Mouse (Mus musculus) kidney, embryonic 14.5 days (tissue): ENCODE measurements at regions not wholly inside any gene's neighbourhood (a gene's known extent, or its start where the extent isn't known, plus 50 kb on each side); places are given as distances from the start of the nearest gene placed in this dataset.

ENCODE experiments used
- ATAC-seq: fragments of 200-750 bp; cut with Nextera tagmentation; 2 replicates; pipeline ENCODE4 v1.8.0; 2017; ENCODE audit warnings: moderate number of reproducible peaks, mild to moderate bottlenecking, moderate TSS enrichment, moderate library complexity; ENCODE audit not compliant: low FRiP score, low TSS enrichment
- H3K27ac ChIP-seq: fragments of 300-500 bp; sonication (generic); 2 replicates; pipeline ENCODE4 v1.5.1; 2014; ENCODE audit warnings: low read depth, mild to moderate bottlenecking, low read length, moderate library complexity, mixed read lengths
- H3K27me3 ChIP-seq: fragments of 300-500 bp; sonication (generic); 2 replicates; pipeline ENCODE4 v1.6.1; 2014; ENCODE audit warnings: mild to moderate bottlenecking, low read length; ENCODE audit not compliant: control insufficient read depth, insufficient read depth
- H3K36me3 ChIP-seq: fragments of 300-500 bp; sonication (generic); 2 replicates; pipeline ENCODE4 v1.6.1; 2014; ENCODE audit warnings: low read length, mixed read lengths; ENCODE audit not compliant: control insufficient read depth, insufficient read depth
- H3K4me1 ChIP-seq: fragments of 300-500 bp; sonication (generic); 2 replicates; pipeline ENCODE4 v1.6.1; 2014; ENCODE audit warnings: low read length, mixed read lengths; ENCODE audit not compliant: control insufficient read depth, insufficient read depth
- H3K4me2 ChIP-seq: fragments of 300-500 bp; sonication (generic); replicated peaks from 2 replicates; pipeline ENCODE4 v1.6.1; 2014; ENCODE audit warnings: low read depth, mild to moderate bottlenecking, low read length
- H3K4me3 ChIP-seq: fragments of 300-500 bp; sonication (generic); 2 replicates; pipeline ENCODE4 v1.5.1; 2014; ENCODE audit warnings: mild to moderate bottlenecking, low read length
- H3K9ac ChIP-seq: fragments of 300-500 bp; sonication (generic); 2 replicates; pipeline ENCODE4 v1.6.1; 2014; ENCODE audit warnings: low read depth, mild to moderate bottlenecking, low read length, moderate library complexity
- H3K9me3 ChIP-seq: fragments of 300-500 bp; sonication (generic); 2 replicates; pipeline ENCODE4 v1.6.1; 2016; ENCODE audit warnings: low read length; ENCODE audit not compliant: control insufficient read depth
- WGBS: fragments of 180-500 bp; shearing (Covaris S2); extraction: QIAGEN DNeasy Blood & Tissue Kit; methylation state at CpG from one replicate; pipeline ENCODE4 v1.1.7; 2014; 5-methylcytosine and 5-hydroxymethylcytosine counted together

DNA sequence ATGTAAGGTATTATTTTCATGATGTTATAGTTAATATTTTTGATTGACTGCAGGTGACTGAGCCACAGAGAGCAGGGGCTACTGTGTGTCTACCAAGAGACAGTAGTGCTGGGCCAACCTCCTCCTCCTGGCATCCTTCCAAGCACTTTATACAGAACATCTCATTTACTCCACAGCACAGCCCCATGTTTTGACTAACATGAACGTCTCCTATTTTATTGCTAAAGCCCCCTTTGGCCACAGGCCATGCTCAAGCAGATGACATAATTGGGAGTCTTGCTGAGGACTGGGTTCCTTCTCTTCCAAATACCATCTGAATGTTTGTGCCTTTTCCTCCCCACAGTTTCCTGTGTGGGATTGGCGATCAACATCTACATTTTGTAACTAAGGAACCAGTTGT lies 211.5 kb upstream of the F930015N05Rik start:
- Histone ChIP-seq H3K9ac (no peak overlapping the region), H3K27me3 (no peaks in the 10 kb centered on the region), H3K4me1 (no peaks in the 10 kb centered on the region), H3K4me3 (no peak overlapping the region), H3K27ac (no peak overlapping the region), H3K36me3 (no peaks in the 10 kb centered on the region), H3K9me3 (no peaks in the 10 kb centered on the region), H3K4me2 (no peak overlapping the region)
- 63% methylated on average over 2 of the region's 2 CpGs for WGBS
- ATAC-seq: no peak

DNA sequence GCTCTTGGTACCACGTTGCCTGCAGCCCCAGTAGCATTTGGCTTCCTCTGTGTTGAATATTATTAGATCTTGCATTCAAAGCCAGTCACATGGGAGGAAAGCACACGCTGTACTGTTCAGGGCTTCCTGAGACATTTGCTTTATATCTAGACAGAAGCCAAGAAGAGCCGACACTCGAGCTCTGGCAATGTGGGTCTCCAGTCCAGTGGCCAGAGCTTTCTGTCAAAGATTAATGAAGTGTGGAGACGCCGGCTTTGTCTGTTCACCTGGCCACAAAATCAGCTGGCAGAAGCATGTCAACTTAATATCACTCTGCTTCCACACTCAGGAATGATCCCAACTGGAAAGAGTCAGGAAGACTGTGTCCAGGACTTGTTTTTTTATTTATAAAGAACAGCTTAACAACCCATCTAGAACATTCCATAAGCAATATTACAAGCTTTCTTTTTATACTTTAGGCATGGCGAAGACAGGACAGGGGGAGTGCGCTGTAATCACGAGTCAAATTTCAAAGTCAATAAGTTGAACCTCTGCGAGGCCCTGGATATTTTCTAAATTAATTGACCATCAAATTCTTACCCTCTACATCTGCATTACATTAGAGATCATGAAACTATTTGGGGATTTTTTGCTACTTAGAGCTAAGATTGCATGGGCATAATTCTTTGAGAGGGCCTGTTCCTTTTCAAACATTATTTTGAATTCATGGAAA lies 214.3 kb upstream of the F930015N05Rik start:
- 35% methylated on average over 10 of the region's 10 CpGs for WGBS
- Histone ChIP-seq H3K9me3 (no peaks in the 10 kb centered on the region), H3K4me3 (no peak overlapping the region), H3K27ac (no peak overlapping the region), H3K27me3 (no peaks in the 10 kb centered on the region), H3K36me3 (no peaks in the 10 kb centered on the region), H3K4me1 (no peaks in the 10 kb centered on the region), H3K4me2 (no peak overlapping the region), H3K9ac (no peak overlapping the region)
- peak; percentile 76 for ATAC-seq

DNA sequence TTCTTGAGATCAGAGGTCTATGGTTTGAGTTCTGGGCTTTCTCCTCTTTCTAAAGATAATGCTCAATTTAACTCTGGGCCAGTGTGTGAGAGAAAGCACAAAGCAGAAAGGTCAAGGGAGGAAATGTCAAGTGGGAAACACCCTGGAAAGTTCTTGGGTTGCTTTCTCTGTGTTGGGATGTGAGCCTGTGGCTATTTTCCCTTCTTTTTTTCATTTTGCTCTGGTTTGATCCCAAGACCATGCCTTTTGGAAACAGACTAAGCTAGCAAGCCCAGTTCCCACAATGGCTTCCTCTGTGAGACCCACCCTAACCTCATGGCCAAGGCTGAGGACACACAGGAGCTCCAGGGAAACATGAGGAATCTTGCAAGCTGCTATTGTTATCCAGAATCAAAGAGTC lies 216.4 kb upstream of the F930015N05Rik start:
- Histone ChIP-seq H3K4me3 (no peak overlapping the region), H3K4me1 (no peaks in the 10 kb centered on the region), H3K36me3 (no peaks in the 10 kb centered on the region), H3K27ac (no peak overlapping the region), H3K27me3 (no peaks in the 10 kb centered on the region), H3K9me3 (no peaks in the 10 kb centered on the region), H3K9ac (no peak overlapping the region), H3K4me2 (no peak overlapping the region)
- ATAC-seq: no peak

DNA sequence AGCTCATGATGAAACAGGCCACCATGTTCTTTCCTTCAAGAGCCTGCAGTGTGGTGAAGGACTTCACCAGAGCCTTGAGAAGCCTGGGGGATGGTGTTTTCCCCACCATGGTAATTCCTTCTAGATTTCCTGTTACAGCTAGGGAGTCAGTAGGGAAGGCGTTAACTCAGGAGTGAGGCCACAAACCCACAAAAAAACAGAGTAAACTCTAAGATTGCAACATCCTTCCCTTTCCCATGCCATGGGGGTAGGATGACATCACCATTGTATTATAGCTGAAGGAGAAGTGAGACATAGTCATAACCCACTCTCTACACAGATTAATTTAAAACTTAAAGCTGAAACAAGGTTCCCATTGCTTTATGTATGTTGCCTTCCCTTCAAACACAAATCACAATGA lies 218.7 kb upstream of the F930015N05Rik start:
- Histone ChIP-seq H3K27ac (no peak overlapping the region), H3K4me2 (no peak overlapping the region), H3K36me3 (no peaks in the 10 kb centered on the region), H3K4me1 (no peaks in the 10 kb centered on the region), H3K27me3 (no peaks in the 10 kb centered on the region), H3K9me3 (no peaks in the 10 kb centered on the region), H3K9ac (no peak overlapping the region), H3K4me3 (no peak overlapping the region)
- no peak for ATAC-seq
- WGBS: 72% methylated on average over 1 of the region's 1 CpGs

DNA sequence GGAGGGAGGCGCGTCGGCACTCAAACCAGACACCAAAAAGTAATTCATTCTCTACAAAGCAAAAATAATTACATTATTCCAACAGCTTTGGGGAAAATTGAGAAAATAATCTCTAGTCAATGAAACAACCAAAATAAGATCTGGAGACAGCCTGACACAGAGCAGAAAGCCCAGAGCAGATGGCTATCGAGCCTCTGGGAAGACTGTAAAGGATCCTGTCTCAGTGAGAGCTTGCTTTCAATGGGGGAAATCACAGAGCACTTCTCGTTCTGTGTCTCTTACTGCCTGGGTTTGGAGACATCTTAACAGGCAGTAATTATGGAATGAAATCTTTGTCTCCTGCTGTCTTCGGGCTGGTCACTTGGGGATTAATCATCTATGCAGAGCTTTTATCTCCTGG lies 226.7 kb upstream of the F930015N05Rik start:
- Histone ChIP-seq H3K9me3 (no peaks in the 10 kb centered on the region), H3K27me3 (no peaks in the 10 kb centered on the region), H3K36me3 (no peaks in the 10 kb centered on the region), H3K27ac (no peak overlapping the region), H3K4me1 (no peaks in the 10 kb centered on the region), H3K4me2 (no peak overlapping the region), H3K4me3 (no peak overlapping the region), H3K9ac (no peak overlapping the region)
- WGBS: 36% methylated on average over 6 of the region's 6 CpGs
- ATAC-seq: no peak

DNA sequence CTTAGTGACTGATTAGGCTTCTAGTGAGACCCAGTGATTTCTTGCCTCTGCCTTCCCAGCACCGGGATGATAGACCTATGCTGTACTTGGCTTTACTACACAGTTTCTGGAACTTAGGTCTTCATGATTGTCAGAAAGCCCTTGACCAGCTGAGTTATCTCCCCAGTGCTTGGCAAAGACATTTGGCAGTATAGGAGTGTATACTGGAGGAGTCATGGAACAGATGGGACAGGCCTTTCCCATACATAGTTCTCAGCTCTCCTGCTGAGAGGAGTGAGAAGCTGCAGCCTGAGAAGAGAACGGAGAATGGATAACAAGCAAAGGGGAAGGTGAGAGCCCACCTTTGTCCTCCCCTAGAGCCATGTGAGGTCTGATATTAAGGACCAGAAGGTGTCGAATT lies 230.6 kb upstream of the F930015N05Rik start:
- no peak for ATAC-seq
- H3K4me1 ChIP-seq: no peaks in the 10 kb centered on the region
- no peaks in the 10 kb centered on the region for H3K9me3 ChIP-seq
- no peak overlapping the region for H3K4me3 ChIP-seq
- H3K27ac ChIP-seq: no peak overlapping the region
- WGBS: 76% methylated on average over 3 of the region's 3 CpGs
- H3K36me3 ChIP-seq: no peaks in the 10 kb centered on the region
- H3K4me2 ChIP-seq: no peak overlapping the region
- no peaks in the 10 kb centered on the region for H3K27me3 ChIP-seq
- H3K9ac ChIP-seq: no peak overlapping the region

DNA sequence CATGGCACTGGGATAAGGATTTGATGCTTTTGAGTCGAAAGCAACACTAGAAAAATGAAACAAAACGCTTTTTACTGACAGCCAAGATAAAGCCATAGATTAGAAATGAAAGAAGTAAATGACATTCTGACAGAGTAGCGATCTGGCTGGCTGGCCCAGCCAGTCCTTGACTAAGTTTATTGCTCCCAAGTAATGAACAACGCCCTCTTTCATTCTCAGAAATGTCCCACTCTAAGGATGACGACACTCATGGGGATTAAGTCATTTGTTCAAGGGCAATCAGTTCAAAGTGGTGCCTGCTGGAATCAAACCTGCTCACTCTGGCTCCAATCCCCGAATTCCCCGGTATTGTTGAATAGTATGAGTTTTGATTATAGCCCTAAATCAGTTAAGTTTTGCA lies 231.1 kb upstream of the F930015N05Rik start:
- Histone ChIP-seq H3K4me1 (no peaks in the 10 kb centered on the region), H3K36me3 (no peaks in the 10 kb centered on the region), H3K27me3 (no peaks in the 10 kb centered on the region), H3K27ac (no peak overlapping the region), H3K9me3 (no peaks in the 10 kb centered on the region), H3K4me2 (no peak overlapping the region), H3K4me3 (no peak overlapping the region), H3K9ac (no peak overlapping the region)
- ATAC-seq: no peak
- 60% methylated on average over 7 of the region's 7 CpGs for WGBS

DNA sequence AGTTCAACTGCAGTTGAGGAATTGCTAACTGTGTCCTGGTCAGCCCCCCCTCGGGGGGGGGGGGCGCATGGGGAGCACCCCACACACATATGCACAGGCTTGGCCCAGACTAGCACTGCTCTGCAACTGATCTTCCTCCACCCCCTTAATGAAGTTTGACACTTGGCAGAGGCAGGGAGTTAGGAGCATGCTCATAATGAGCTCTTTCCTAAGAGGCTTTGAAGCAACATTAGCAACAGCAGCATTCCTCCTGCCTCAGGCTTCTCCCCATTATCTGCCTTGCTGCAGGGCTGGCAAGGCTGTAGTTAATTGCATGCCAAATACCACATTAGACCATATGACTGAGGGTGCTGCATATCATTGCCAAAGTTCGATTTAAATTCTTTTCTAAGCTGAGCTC lies 235.4 kb upstream of the F930015N05Rik start:
- Histone ChIP-seq H3K4me3 (no peak overlapping the region), H3K4me1 (no peaks in the 10 kb centered on the region), H3K9me3 (0 out of 2 replicates have a peak, but pooled peaks cover 2% of the 10 kb centered on the region), H3K27ac (no peak overlapping the region), H3K4me2 (no peak overlapping the region), H3K9ac (no peak overlapping the region), H3K36me3 (no peaks in the 10 kb centered on the region), H3K27me3 (no peaks in the 10 kb centered on the region)
- WGBS: 63% methylated on average over 3 of the region's 3 CpGs
- no peak for ATAC-seq

DNA sequence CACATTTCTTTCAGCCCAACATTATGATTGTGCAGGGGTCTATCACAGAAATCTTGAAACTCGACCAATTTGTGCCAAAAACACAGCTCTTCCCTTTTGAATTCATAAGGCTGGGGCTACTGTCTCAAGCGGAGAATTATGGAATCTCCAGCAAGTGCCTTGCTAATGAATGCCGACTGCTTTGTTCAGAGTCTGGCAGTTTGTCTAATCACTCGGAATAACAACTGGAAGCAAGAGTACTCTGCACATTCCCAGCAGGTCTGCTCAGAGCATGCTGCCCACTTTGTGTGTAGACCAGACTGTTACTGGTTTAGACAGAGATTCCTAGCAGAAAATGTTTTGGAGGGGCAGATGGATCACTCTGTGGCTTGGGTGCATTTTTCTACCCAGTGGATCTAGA lies 237.1 kb upstream of the F930015N05Rik start:
- H3K4me1 ChIP-seq: no peaks in the 10 kb centered on the region
- no peak for ATAC-seq
- no peaks in the 10 kb centered on the region for H3K36me3 ChIP-seq
- no peaks in the 10 kb centered on the region for H3K27me3 ChIP-seq
- no peak overlapping the region for H3K4me2 ChIP-seq
- H3K9ac ChIP-seq: no peak overlapping the region
- 0 out of 2 replicates have a peak, but pooled peaks cover 2% of the 10 kb centered on the region for H3K9me3 ChIP-seq
- WGBS: 77% methylated on average over 4 of the region's 4 CpGs
- no peak overlapping the region for H3K27ac ChIP-seq
- no peak overlapping the region for H3K4me3 ChIP-seq
